Comparison of ENCODE assay signal across 8 mouse cellular contexts in the genomic region with DNA sequence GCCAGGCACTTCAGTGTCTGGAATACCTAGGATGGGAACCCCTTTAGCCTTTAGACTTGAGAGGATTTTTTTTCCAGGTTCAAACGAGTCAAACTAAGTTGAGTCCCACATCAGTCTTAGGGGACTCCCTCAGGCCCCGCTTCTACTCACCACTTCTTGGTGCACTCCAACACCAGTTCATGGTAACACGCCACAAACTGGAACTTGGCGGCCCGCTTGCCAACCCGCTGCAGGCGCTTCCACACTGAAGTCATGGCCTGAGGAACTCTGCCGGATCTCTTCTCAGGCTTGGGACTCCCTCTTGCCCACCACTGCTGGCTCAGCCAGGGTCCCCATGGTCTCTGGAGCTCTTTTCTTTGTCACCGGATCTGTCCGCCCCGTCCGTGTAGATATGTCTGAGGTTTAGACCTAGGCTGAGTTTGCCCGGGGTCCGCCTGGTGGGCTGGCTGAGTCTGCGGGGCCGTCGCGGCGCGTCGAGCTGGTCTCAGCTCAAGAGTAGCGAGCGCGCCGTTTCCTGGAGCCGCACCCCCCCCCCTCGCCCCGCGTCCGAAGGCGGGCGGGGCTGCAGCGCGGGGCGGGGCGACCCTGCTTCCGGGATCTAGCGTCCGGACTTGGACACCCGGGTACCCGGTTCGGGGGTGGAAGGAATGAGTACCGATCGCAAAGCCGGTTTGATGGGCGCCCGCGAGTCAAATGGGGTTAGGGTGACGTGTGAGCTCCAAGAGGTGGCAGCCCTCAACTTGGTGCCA. TPM values are rescaled to one million over a fixed set of nuclear protein-coding genes. Genes with fewer than 3 reads are reported as not detected.
A peak's percentile ranks its signal among the peaks of the same experiment; 100 is the strongest.
DNase-seq lines count a peak whose midpoint lies in the region; ATAC-seq and TF ChIP-seq lines count a peak whose summit lies in the region.

A gene (minus strand): TSS at position 551 of the 749 bp plus-strand sequence.

- TF ChIP-seq CTCF in MEL (IDR thresholded peaks at IDR 0.05 in 2 of 3, conservative IDR thresholded peaks at IDR 0.05 in 1 of 3; ENCODE audit: control insufficient read depth in 1 of 3, insufficient read depth in 1 of 3, low read depth in 2 of 3, low read length in 3 of 3, poor library complexity in 1 of 3, severe bottlenecking in 1 of 3), result no peak
- no peak for TF ChIP-seq CTCF in lung, adult 2 months (IDR thresholded peaks at IDR 0.05; ENCODE audit: insufficient read depth, low read length)
- TF ChIP-seq CTCF in olfactory bulb, adult 2 months (IDR thresholded peaks at IDR 0.05; ENCODE audit: insufficient read depth, low read depth, low read length), result no peak

- H3K4me3 ChIP-seq in MEL (ENCODE audit: control insufficient read depth in 1 of 2, insufficient read depth in 1 of 2, low read depth in 2 of 2, low read length in 2 of 2), result peak within 1 kb of the TSS; percentile 70 to 93
- H3K4me3 ChIP-seq in embryonic facial prominence, embryonic 15.5 days (replicated peaks), result peak within 1 kb of the TSS; percentile 72
- peak within 1 kb of the TSS; percentile 84 to 96 for H3K4me3 ChIP-seq in heart, embryonic 14.5 days (ENCODE audit: control insufficient read depth in 1 of 2, insufficient read depth in 1 of 2, low read depth in 1 of 2, low read length in 2 of 2)
- peak within 1 kb of the TSS; percentile 79 for H3K4me3 ChIP-seq in lung, adult 2 months (replicated peaks; ENCODE audit: extremely low read depth, low read depth, low read length)
- peak within 1 kb of the TSS; percentile 38 for H3K4me3 ChIP-seq in olfactory bulb, adult 2 months (ENCODE audit: insufficient read depth, low read depth, low read length)

- peaks cover 51% of the 10 kb centered on the region for H3K79me2 ChIP-seq in MEL (ENCODE audit: control insufficient read depth, insufficient read depth, low read length, poor library complexity)

- H3K27ac ChIP-seq in MEL (ENCODE audit: control insufficient read depth, low read depth, low read length), result peak within 1 kb of the TSS; percentile 95
- peak within 1 kb of the TSS; percentile 91 for H3K27ac ChIP-seq in embryonic facial prominence, embryonic 15.5 days (replicated peaks)
- H3K27ac ChIP-seq in heart, embryonic 14.5 days (replicated peaks in 1 of 2; ENCODE audit: control insufficient read depth in 1 of 2, insufficient read depth in 1 of 2, low read depth in 2 of 2, low read length in 2 of 2), result peak within 1 kb of the TSS; percentile 97 to 98
- no peak within 1 kb of the TSS for H3K27ac ChIP-seq in olfactory bulb, adult 2 months (ENCODE audit: insufficient read depth, low read depth, low read length)

- no peak for TF ChIP-seq EP300 in MEL (IDR thresholded peaks at IDR 0.05; ENCODE audit: low read depth in 1 of 2, low read length in 2 of 2)

- no peaks in the 10 kb centered on the region for H3K9me3 ChIP-seq in MEL (replicated peaks; ENCODE audit: insufficient read depth, low read length)
- H3K9me3 ChIP-seq in embryonic facial prominence, embryonic 15.5 days (replicated peaks), result no peaks in the 10 kb centered on the region
- H3K9me3 ChIP-seq in heart, embryonic 14.5 days (ENCODE audit: control insufficient read depth, low read length), result no peaks in the 10 kb centered on the region

- no peak for TF ChIP-seq RAD21 in MEL (IDR thresholded peaks at IDR 0.05; ENCODE audit: low read depth, low read length)

- peak; percentile 85 for DNase-seq in 3134 (ENCODE audit: extremely low read depth, insufficient read length, low spot score)
- DNase-seq in MEL (ENCODE audit: low read depth, low spot score), result peak; percentile 86
- DNase-seq in kidney, postnatal 10 days, result peak; percentile 94
- DNase-seq in lung, adult 2 months, result peak; percentile 74
- DNase-seq in frontal cortex, postnatal 36 days (ENCODE audit: low spot score in 2 of 2), result no peak

- H3K27me3 ChIP-seq in MEL (ENCODE audit: control insufficient read depth in 1 of 2, insufficient read depth in 2 of 2, low read length in 2 of 2), result no peaks in the 10 kb centered on the region
- H3K27me3 ChIP-seq in embryonic facial prominence, embryonic 15.5 days, result no peaks in the 10 kb centered on the region
- no peaks in the 10 kb centered on the region for H3K27me3 ChIP-seq in heart, embryonic 14.5 days (ENCODE audit: control insufficient read depth, insufficient read depth, low read length)

- WGBS in embryonic facial prominence, embryonic 15.5 days, result 8% methylated on average over 49 of the region's 49 CpGs
- 1% methylated on average over 49 of the region's 49 CpGs for WGBS in heart, embryonic 14.5 days
- WGBS in lung, adult 2 months, result 2% methylated on average over 49 of the region's 49 CpGs
- WGBS in olfactory bulb, adult 2 months, result 14% methylated on average over 49 of the region's 49 CpGs

- peak; percentile 61 to 80; a peak in 2 of 4 replicates for TF ChIP-seq POLR2A in MEL (IDR thresholded peaks at IDR 0.05; ENCODE audit: control insufficient read depth in 1 of 2, insufficient read depth in 1 of 2, low read depth in 1 of 2, low read length in 2 of 2, poor library complexity in 1 of 2)
- TF ChIP-seq POLR2A in lung, adult 2 months (IDR thresholded peaks at IDR 0.05; ENCODE audit: borderline replicate concordance, extremely low read depth, low read depth, low read length), result peak; percentile 41; the same call in 1 of the 2 replicates
- no peak for TF ChIP-seq POLR2A in olfactory bulb, adult 2 months (IDR thresholded peaks at IDR 0.05; ENCODE audit: insufficient read depth, low read depth, low read length)

- ATAC-seq in embryonic facial prominence, embryonic 15.5 days (ENCODE audit: insufficient number of reproducible peaks, low FRiP score, low TSS enrichment, low read depth), result no peak
- peak; percentile 18; the same call in 1 of the 2 replicates for ATAC-seq in heart, embryonic 14.5 days (ENCODE audit: insufficient number of reproducible peaks, insufficient read depth, low FRiP score, low read depth)

- peak within 1 kb of the TSS; percentile 96 for H3K4me2 ChIP-seq in embryonic facial prominence, embryonic 15.5 days (replicated peaks)
- H3K4me2 ChIP-seq in heart, embryonic 14.5 days (ENCODE audit: low read length), result peak within 1 kb of the TSS; percentile 87

- peaks cover 3 to 50% of the 10 kb centered on the region in 2 experiments; a peak in 3 of 4 replicates for H3K4me1 ChIP-seq in MEL (ENCODE audit: control insufficient read depth in 1 of 2, insufficient read depth in 2 of 2, low read length in 2 of 2)
- H3K4me1 ChIP-seq in embryonic facial prominence, embryonic 15.5 days, result peaks cover 65% of the 10 kb centered on the region
- peaks cover 29 to 51% of the 10 kb centered on the region in 2 experiments for H3K4me1 ChIP-seq in heart, embryonic 14.5 days (ENCODE audit: control insufficient read depth in 2 of 2, insufficient read depth in 2 of 2, low read length in 2 of 2)
- H3K4me1 ChIP-seq in lung, adult 2 months (ENCODE audit: control insufficient read depth, insufficient read depth, low read length), result peaks cover 31% of the 10 kb centered on the region
- H3K4me1 ChIP-seq in olfactory bulb, adult 2 months (ENCODE audit: control insufficient read depth, insufficient read depth, low read length), result peaks cover 28% of the 10 kb centered on the region

- peak within 1 kb of the TSS; percentile 93 for H3K9ac ChIP-seq in MEL (ENCODE audit: control insufficient read depth, low read depth, low read length, poor library complexity, severe bottlenecking)
- H3K9ac ChIP-seq in embryonic facial prominence, embryonic 15.5 days, result peak within 1 kb of the TSS; percentile 62
- H3K9ac ChIP-seq in heart, embryonic 14.5 days (ENCODE audit: low read length), result peak within 1 kb of the TSS; percentile 98

- H3K36me3 ChIP-seq in MEL (ENCODE audit: control insufficient read depth in 1 of 2, insufficient read depth in 2 of 2, low read length in 2 of 2), result peaks cover 3 to 31% of the 10 kb centered on the region in 2 experiments; a peak in 3 of 4 replicates
- peaks cover 30% of the 10 kb centered on the region for H3K36me3 ChIP-seq in embryonic facial prominence, embryonic 15.5 days
- H3K36me3 ChIP-seq in heart, embryonic 14.5 days (ENCODE audit: control insufficient read depth, insufficient read depth, low read length), result peaks cover 48% of the 10 kb centered on the region

TF ChIP-seq in MEL, 35 proteins besides CTCF, POLR2A, EP300 and RAD21 (continues in another document):
- TF ChIP-seq MXI1 (IDR thresholded peaks at IDR 0.05; ENCODE audit: low read depth, low read length) (peak; percentile 24; the same call in 1 of the 2 replicates), UBTF (IDR thresholded peaks at IDR 0.05; ENCODE audit: borderline replicate concordance, insufficient read depth, low read depth, low read length) (no peak), USF2 (IDR thresholded peaks at IDR 0.05; ENCODE audit: borderline replicate concordance in 1 of 2, insufficient read depth in 1 of 2, low read depth in 1 of 2, low read length in 2 of 2) (no peak), TBP (IDR thresholded peaks at IDR 0.05; ENCODE audit: low read depth, low read length) (no peak; the same call in 1 of the 2 replicates), MAZ (IDR thresholded peaks at IDR 0.05; ENCODE audit: low read depth, low read length) (peak; percentile 95), SMC3 (IDR thresholded peaks at IDR 0.05; ENCODE audit: low read depth, low read length) (no peak), ZNF384 (IDR thresholded peaks at IDR 0.05; ENCODE audit: low read depth, low read length) (no peak), CHD1 (IDR thresholded peaks at IDR 0.05; ENCODE audit: low read depth, low read length) (no peak), JUND (IDR thresholded peaks at IDR 0.05; ENCODE audit: low read depth, low read length) (no peak), ELF1 (IDR thresholded peaks at IDR 0.05; ENCODE audit: low read depth, low read length) (peak; percentile 95), POLR2AphosphoS2 (IDR thresholded peaks at IDR 0.05; ENCODE audit: low read length) (peak; percentile 57), MAX (IDR thresholded peaks at IDR 0.05; ENCODE audit: low read length) (0 out of 2 replicates have a peak, but pooled peaks have one; percentile 11), NELFE (IDR thresholded peaks at IDR 0.05; ENCODE audit: low read depth, low read length) (peak; percentile 73), NRF1 (IDR thresholded peaks at IDR 0.05; ENCODE audit: insufficient read depth, low read depth, low read length, poor library complexity, severe bottlenecking) (no peak), SIN3A (IDR thresholded peaks at IDR 0.05; ENCODE audit: low read length) (no peak; the same call in 1 of the 2 replicates), E2F4 (IDR thresholded peaks at IDR 0.05; ENCODE audit: borderline replicate concordance, low read depth, low read length) (no peak)

RNA-seq across cellular contexts. Expression of the gene that starts here (rescaled TPM):
- 60.6 and 63.2 TPM in 2 replicates for total RNA-seq in MEL (2012; rRNA removed)
- 100 to 1,000 TPM in 1 of 2 experiments, 10 to 100 TPM in 1; 77.3 to 113 TPM for polyA plus RNA-seq in MEL (2012; ENCODE audit: insufficient read depth in 1 of 2, insufficient read length in 2 of 2, low read depth in 1 of 2, low replicate concordance in 2 of 2, missing spikeins in 1 of 2)
- polyA plus RNA-seq in embryonic facial prominence, embryonic 15.5 days (2015; fragmentation: Nextera tagmentation; extraction: Ambion mirVana), result 32.4 and 35.9 TPM in 2 replicates
- polyA plus RNA-seq in heart, embryonic 14.5 days (2014; fragmentation: Nextera tagmentation; extraction: Ambion mirVana), result 66.5 and 67.1 TPM in 2 replicates
- polyA plus RNA-seq in lung, adult 2 months (2012; rRNA removed), result 64.4 and 73.8 TPM in 2 replicates
- not detected in 2 replicates for polyA plus RNA-seq in olfactory bulb, adult 2 months (2012; ENCODE audit: insufficient read depth, insufficient read length, low replicate concordance, missing spikeins)

Comparison
In these comparisons a context has a peak if more than half of its experiments do, and no peak if none do; other contexts are left out.
1. DNase-seq: peak in 3134 (single experiment), MEL (single experiment), kidney, postnatal 10 days (single experiment) and lung, adult 2 months (single experiment); none in frontal cortex, postnatal 36 days (0 of 2).
2. H3K4me3 ChIP-seq: peak in every context shown above with its lines; median percentile 90 in heart, embryonic 14.5 days; 82 in MEL; 79 in lung, adult 2 months; 72 in embryonic facial prominence, embryonic 15.5 days; 38 in olfactory bulb, adult 2 months.
3. Peak in every context shown above with its lines, with median percentiles within 50 percentile points of each other: H3K9ac ChIP-seq.